Comparison of ENCODE assay signal across 17 mouse cellular contexts in the genomic region with DNA sequence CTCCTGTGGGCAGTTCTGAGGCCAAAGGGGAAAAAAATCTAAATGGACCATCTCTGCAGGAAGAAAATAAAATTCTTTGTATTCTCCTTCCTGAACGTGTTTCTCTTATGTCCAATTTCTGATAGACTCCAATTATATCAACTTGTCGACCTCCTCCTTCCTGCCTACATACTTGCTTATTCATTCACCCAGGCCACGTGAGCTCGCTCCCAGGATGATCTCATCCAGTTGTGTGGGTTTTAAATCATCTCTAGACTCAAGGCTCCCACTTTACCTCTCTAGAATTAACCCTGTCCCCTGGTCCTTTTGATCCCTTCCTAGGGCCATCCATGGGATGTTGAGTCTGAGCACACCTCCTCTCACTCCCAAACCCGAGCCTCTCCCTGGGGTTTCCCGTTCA.
"Had no signal": no experiment of that assay in that cellular context is flagged by ENCODE, and none has a peak within 500 bp of the region (broad histone marks: within the 10 kb centered on the region; RNA-seq: fewer than 3 reads in every experiment).

No protein-coding gene starts in this region.

- H3K4me3 ChIP-seq: limb, embryonic 12.5 days; limb, embryonic 15.5 days; neural tube, embryonic 12.5 days; neural tube, embryonic 15.5 days had no signal

- H3K9me3 ChIP-seq: neural tube, embryonic 15.5 days had no signal

- DNase-seq: kidney, adult 9 months; kidney, postnatal 14 days; kidney, postnatal 4 days; left cerebral cortex, postnatal 4 days; liver, postnatal 0 days; lung, embryonic 14.5 days; midbrain, embryonic 14.5 days; thymus, adult 18-20 months; thymus, postnatal 36 days had no signal

- ATAC-seq: liver, postnatal 0 days; lung, postnatal 0 days had no signal

- H3K27ac ChIP-seq: limb, embryonic 12.5 days; limb, embryonic 15.5 days; liver, embryonic 14.5 days; macrophage; neural tube, embryonic 12.5 days; neural tube, embryonic 15.5 days had no signal

- H3K36me3 ChIP-seq: limb, embryonic 12.5 days; limb, embryonic 15.5 days; neural tube, embryonic 15.5 days had no signal

- H3K9ac ChIP-seq: limb, embryonic 12.5 days; limb, embryonic 15.5 days; liver, embryonic 14.5 days; liver, postnatal 0 days; lung, embryonic 14.5 days; neural tube, embryonic 12.5 days; neural tube, embryonic 15.5 days had no signal

- H3K4me2 ChIP-seq: limb, embryonic 12.5 days; limb, embryonic 15.5 days; liver, embryonic 11.5 days; lung, embryonic 14.5 days; neural tube, embryonic 12.5 days; neural tube, embryonic 15.5 days had no signal

- H3K27me3 ChIP-seq: limb, embryonic 12.5 days; limb, embryonic 15.5 days; neural tube, embryonic 12.5 days; neural tube, embryonic 15.5 days had no signal

- H3K4me1 ChIP-seq: limb, embryonic 12.5 days; neural tube, embryonic 12.5 days; neural tube, embryonic 15.5 days had no signal
